Mouse (Mus musculus): ENCODE data around the gene Rai1. TPM values are rescaled to one million over a fixed set of nuclear protein-coding genes. Genes with fewer than 3 reads are reported as not detected.
A peak's percentile ranks its signal among the peaks of the same experiment; 100 is the strongest.

The Rai1 gene
- total and polyA plus RNA-seq, 3 experiments, result 26.3 to 101 (median 56.7) TPM

GRCm38 (mm10) chr11:60208712-60209111 lies 103.9 kb downstream of the Rai1 start:
- peak; percentile 34 for DNase-seq (ENCODE audit: low read depth, low spot score)
- peaks cover 20 to 22% of the 10 kb centered on the region in 2 experiments for H3K36me3 ChIP-seq (ENCODE audit: control insufficient read depth in 1 of 2, insufficient read depth in 2 of 2, low read length in 2 of 2)
- TF ChIP-seq POLR2A (IDR thresholded peaks at IDR 0.05; ENCODE audit: control insufficient read depth in 1 of 2, insufficient read depth in 1 of 2, low read depth in 1 of 2, low read length in 2 of 2, poor library complexity in 1 of 2) (peak in 1 of 2 experiments; percentile 6; a peak in 1 of 4 replicates), RAD21 (IDR thresholded peaks at IDR 0.05; ENCODE audit: low read depth, low read length) (no peak)
- peak overlapping the region; percentile 60 to 70 for H3K4me3 ChIP-seq (ENCODE audit: control insufficient read depth in 1 of 2, insufficient read depth in 1 of 2, low read depth in 2 of 2, low read length in 2 of 2)
- peaks cover 10 to 30% of the 10 kb centered on the region in 2 experiments for H3K4me1 ChIP-seq (ENCODE audit: control insufficient read depth in 1 of 2, insufficient read depth in 2 of 2, low read length in 2 of 2)
- peak overlapping the region; percentile 79 for H3K9ac ChIP-seq (ENCODE audit: control insufficient read depth, low read depth, low read length, poor library complexity, severe bottlenecking)
- no peaks in the 10 kb centered on the region for H3K27me3 ChIP-seq (ENCODE audit: control insufficient read depth in 1 of 2, insufficient read depth in 2 of 2, low read length in 2 of 2)
- peaks cover 64% of the 10 kb centered on the region for H3K79me2 ChIP-seq (ENCODE audit: control insufficient read depth, insufficient read depth, low read length, poor library complexity)
- H3K27ac ChIP-seq (ENCODE audit: control insufficient read depth, low read depth, low read length), result no peak overlapping the region
- no peaks in the 10 kb centered on the region for H3K9me3 ChIP-seq (replicated peaks; ENCODE audit: insufficient read depth, low read length)

GRCm38 (mm10) chr11:60209217-60209932 lies 104.6 kb downstream of the Rai1 start:
- 0 out of 2 replicates have a peak, but pooled peaks have one; percentile 43 for TF ChIP-seq MAX (IDR thresholded peaks at IDR 0.05; ENCODE audit: low read length)
- TF ChIP-seq EP300 (IDR thresholded peaks at IDR 0.05; ENCODE audit: low read depth in 1 of 2, low read length in 2 of 2), result 0 out of 4 replicates have a peak, but pooled peaks of 1 of the 2 experiments have one; percentile 5
- no peak for TF ChIP-seq ZNF384 (IDR thresholded peaks at IDR 0.05; ENCODE audit: low read depth, low read length)
- 0 out of 2 replicates have a peak, but pooled peaks have one; percentile 90 for TF ChIP-seq CHD1 (IDR thresholded peaks at IDR 0.05; ENCODE audit: low read depth, low read length)
- no peak for TF ChIP-seq TBP (IDR thresholded peaks at IDR 0.05; ENCODE audit: low read depth, low read length)
- TF ChIP-seq ETS1 (IDR thresholded peaks at IDR 0.05; ENCODE audit: low read depth, low read length), result 0 out of 2 replicates have a peak, but pooled peaks have one; percentile 0
- no peak for TF ChIP-seq NELFE (IDR thresholded peaks at IDR 0.05; ENCODE audit: low read depth, low read length)
- TF ChIP-seq TAL1 (IDR thresholded peaks at IDR 0.05; ENCODE audit: low read length), result no peak
- peak overlapping the region; percentile 78 for H3K27ac ChIP-seq (ENCODE audit: control insufficient read depth, low read depth, low read length)
- peaks cover 67% of the 10 kb centered on the region for H3K79me2 ChIP-seq (ENCODE audit: control insufficient read depth, insufficient read depth, low read length, poor library complexity)
- H3K27me3 ChIP-seq (ENCODE audit: control insufficient read depth in 1 of 2, insufficient read depth in 2 of 2, low read length in 2 of 2), result no peaks in the 10 kb centered on the region
- peak overlapping the region; percentile 79 for H3K9ac ChIP-seq (ENCODE audit: control insufficient read depth, low read depth, low read length, poor library complexity, severe bottlenecking)
- H3K9me3 ChIP-seq (replicated peaks; ENCODE audit: insufficient read depth, low read length), result no peaks in the 10 kb centered on the region
- peak overlapping the region; percentile 60 to 70 for H3K4me3 ChIP-seq (ENCODE audit: control insufficient read depth in 1 of 2, insufficient read depth in 1 of 2, low read depth in 2 of 2, low read length in 2 of 2)
- DNase-seq (ENCODE audit: low read depth, low spot score), result peak; percentile 75
- H3K36me3 ChIP-seq (ENCODE audit: control insufficient read depth in 1 of 2, insufficient read depth in 2 of 2, low read length in 2 of 2), result peaks cover 16 to 20% of the 10 kb centered on the region in 2 experiments
- peaks cover 10 to 30% of the 10 kb centered on the region in 2 experiments for H3K4me1 ChIP-seq (ENCODE audit: control insufficient read depth in 1 of 2, insufficient read depth in 2 of 2, low read length in 2 of 2)

GRCm38 (mm10) chr11:60209933-60210249 lies 105.1 kb downstream of the Rai1 start:
- DNase-seq (ENCODE audit: low read depth, low spot score), result no peak
- Histone ChIP-seq H3K4me1 (ENCODE audit: control insufficient read depth in 1 of 2, insufficient read depth in 2 of 2, low read length in 2 of 2) (peaks cover 10 to 30% of the 10 kb centered on the region in 2 experiments), H3K36me3 (ENCODE audit: control insufficient read depth in 1 of 2, insufficient read depth in 2 of 2, low read length in 2 of 2) (peaks cover 13 to 20% of the 10 kb centered on the region in 2 experiments), H3K27me3 (ENCODE audit: control insufficient read depth in 1 of 2, insufficient read depth in 2 of 2, low read length in 2 of 2) (no peaks in the 10 kb centered on the region), H3K9ac (ENCODE audit: control insufficient read depth, low read depth, low read length, poor library complexity, severe bottlenecking) (peak overlapping the region; percentile 79), H3K4me3 (ENCODE audit: control insufficient read depth in 1 of 2, insufficient read depth in 1 of 2, low read depth in 2 of 2, low read length in 2 of 2) (peak overlapping the region; percentile 60 to 70), H3K27ac (ENCODE audit: control insufficient read depth, low read depth, low read length) (peak overlapping the region; percentile 78), H3K9me3 (replicated peaks; ENCODE audit: insufficient read depth, low read length) (no peaks in the 10 kb centered on the region), H3K79me2 (ENCODE audit: control insufficient read depth, insufficient read depth, low read length, poor library complexity) (peaks cover 70% of the 10 kb centered on the region)
- no peak for TF ChIP-seq HCFC1 (IDR thresholded peaks at IDR 0.05; ENCODE audit: low read depth, low read length)
- no peak for TF ChIP-seq GABPA (IDR thresholded peaks at IDR 0.05; ENCODE audit: low read depth, low read length)
- no peak for TF ChIP-seq ELF1 (IDR thresholded peaks at IDR 0.05; ENCODE audit: low read depth, low read length)
- TF ChIP-seq TAL1 (IDR thresholded peaks at IDR 0.05; ENCODE audit: low read length), result no peak
- no peak for TF ChIP-seq USF2 (IDR thresholded peaks at IDR 0.05; ENCODE audit: borderline replicate concordance in 1 of 2, insufficient read depth in 1 of 2, low read depth in 1 of 2, low read length in 2 of 2)
- TF ChIP-seq KAT2A (conservative IDR thresholded peaks at IDR 0.05; ENCODE audit: low read depth, low read length), result no peak
- TF ChIP-seq MEF2A (IDR thresholded peaks at IDR 0.05; ENCODE audit: extremely low read depth, insufficient replicate concordance, low read depth, low read length, poor library complexity, severe bottlenecking), result no peak
- no peak for TF ChIP-seq SMC3 (IDR thresholded peaks at IDR 0.05; ENCODE audit: low read depth, low read length)
- TF ChIP-seq CHD1 (IDR thresholded peaks at IDR 0.05; ENCODE audit: low read depth, low read length), result peak; percentile 89; the same call in 1 of the 2 replicates
- no peak for TF ChIP-seq CTCF (IDR thresholded peaks at IDR 0.05 in 2 of 3, conservative IDR thresholded peaks at IDR 0.05 in 1 of 3; ENCODE audit: control insufficient read depth in 1 of 3, insufficient read depth in 1 of 3, low read depth in 2 of 3, low read length in 3 of 3, poor library complexity in 1 of 3, severe bottlenecking in 1 of 3)
- TF ChIP-seq POLR2A (IDR thresholded peaks at IDR 0.05; ENCODE audit: control insufficient read depth in 1 of 2, insufficient read depth in 1 of 2, low read depth in 1 of 2, low read length in 2 of 2, poor library complexity in 1 of 2), result no peak
- TF ChIP-seq ETS1 (IDR thresholded peaks at IDR 0.05; ENCODE audit: low read depth, low read length), result no peak
- no peak for TF ChIP-seq SIN3A (IDR thresholded peaks at IDR 0.05; ENCODE audit: low read length)
- TF ChIP-seq CHD2 (IDR thresholded peaks at IDR 0.05; ENCODE audit: low read length), result no peak
- no peak for TF ChIP-seq USF1 (IDR thresholded peaks at IDR 0.05; ENCODE audit: low read depth, low read length)
- TF ChIP-seq RCOR1 (IDR thresholded peaks at IDR 0.05; ENCODE audit: low read depth, low read length), result 0 out of 2 replicates have a peak, but pooled peaks have one; percentile 16

All from MEL (cell line).